Comparison of ENCODE assay signal across 22 mouse cellular contexts in the genomic region with DNA sequence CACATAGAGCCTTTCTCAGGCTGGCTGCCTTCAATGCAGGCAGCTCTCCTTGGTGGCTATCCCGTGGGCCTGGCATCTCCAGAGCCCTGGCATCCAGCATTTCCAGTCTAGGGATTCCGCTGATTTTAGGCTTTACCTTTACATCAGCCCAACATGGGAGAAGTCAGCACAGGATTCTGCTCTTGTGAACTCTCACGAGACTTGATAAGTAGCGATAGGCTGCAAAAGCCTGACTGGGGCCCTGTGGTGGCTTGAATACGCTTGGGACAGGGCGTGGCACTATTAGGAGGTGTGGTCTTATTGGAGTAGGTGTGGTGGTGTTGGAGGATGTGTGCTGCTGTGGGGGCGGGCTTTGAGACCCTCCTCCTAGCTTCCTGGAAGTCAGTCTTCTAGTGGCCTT.
DNase-seq lines count a peak whose midpoint lies in the region; ATAC-seq and TF ChIP-seq lines count a peak whose summit lies in the region.
"Had no signal": no experiment of that assay in that cellular context is flagged by ENCODE, and none has a peak within 500 bp of the region (broad histone marks: within the 10 kb centered on the region; RNA-seq: fewer than 3 reads in every experiment).

No protein-coding gene starts in this region.

- H3K4me3 ChIP-seq in stomach, embryonic 14.5 days (ENCODE audit: low read depth, low read length): no peak overlapping the region
- no peak overlapping the region for H3K4me3 ChIP-seq in stomach, postnatal 0 days (ENCODE audit: low read depth, low read length)
- H3K4me3 ChIP-seq in liver, embryonic 16.5 days (ENCODE audit: low read depth, low read length): no peak overlapping the region
- H3K4me3 ChIP-seq in midbrain, embryonic 16.5 days (ENCODE audit: low read depth, low read length): no peak overlapping the region
- H3K4me3 ChIP-seq in kidney, embryonic 15.5 days (replicated peaks): no peak overlapping the region
- H3K4me3 ChIP-seq: embryonic facial prominence, embryonic 12.5 days; heart, adult 2 months; hindbrain, embryonic 12.5 days; limb, embryonic 15.5 days; midbrain, embryonic 12.5 days had no signal

- no peak for TF ChIP-seq EP300 in stomach, postnatal 0 days (optimal IDR thresholded peaks at IDR 0.05)

- DNase-seq in stomach, postnatal 0 days (ENCODE audit: low spot score): no peak
- peak; percentile 64 for DNase-seq in liver
- no peak for DNase-seq in layer of hippocampus, adult 9-11 months
- no peak for DNase-seq in spleen, postnatal 10 days (ENCODE audit: low spot score in 2 of 2)
- DNase-seq: adrenal gland, postnatal 36 days; cerebellum, adult 11-12 months; cerebellum, postnatal 25 days; gastrocnemius, postnatal 36 days; retina, postnatal 1 day; right cerebral cortex, postnatal 25 days; spleen, adult 18-20 months; thymus, postnatal 36 days had no signal

- 79% methylated on average over 7 of the region's 7 CpGs for WGBS in stomach, embryonic 14.5 days
- 63% methylated on average over 7 of the region's 7 CpGs for WGBS in stomach, postnatal 0 days
- WGBS in liver, embryonic 16.5 days (ENCODE audit: insufficient replicate concordance): 36% methylated on average over 7 of the region's 7 CpGs
- WGBS in midbrain, embryonic 16.5 days: 91% methylated on average over 7 of the region's 7 CpGs
- WGBS in kidney, embryonic 15.5 days: 77% methylated on average over 7 of the region's 7 CpGs

- no peaks in the 10 kb centered on the region for H3K36me3 ChIP-seq in stomach, embryonic 14.5 days (ENCODE audit: control insufficient read depth, insufficient read depth, low read length)
- no peaks in the 10 kb centered on the region for H3K36me3 ChIP-seq in stomach, postnatal 0 days (ENCODE audit: control insufficient read depth, insufficient read depth, low read length)
- H3K36me3 ChIP-seq in liver, embryonic 16.5 days (ENCODE audit: control insufficient read depth, insufficient read depth): no peaks in the 10 kb centered on the region
- H3K36me3 ChIP-seq in midbrain, embryonic 16.5 days (ENCODE audit: control insufficient read depth, insufficient read depth, low read length): no peaks in the 10 kb centered on the region
- no peaks in the 10 kb centered on the region for H3K36me3 ChIP-seq in kidney, embryonic 15.5 days
- H3K36me3 ChIP-seq: embryonic facial prominence, embryonic 12.5 days; hindbrain, embryonic 12.5 days; limb, embryonic 15.5 days; midbrain, embryonic 12.5 days had no signal

- H3K4me2 ChIP-seq in stomach, embryonic 14.5 days (replicated peaks; ENCODE audit: low read depth, low read length): no peak overlapping the region
- no peak overlapping the region for H3K4me2 ChIP-seq in stomach, postnatal 0 days (replicated peaks; ENCODE audit: low read depth)
- H3K4me2 ChIP-seq in liver, embryonic 16.5 days (ENCODE audit: low read depth, low read length): no peak overlapping the region
- H3K4me2 ChIP-seq in midbrain, embryonic 16.5 days (ENCODE audit: low read length): no peak overlapping the region
- H3K4me2 ChIP-seq in kidney, embryonic 15.5 days: no peak overlapping the region
- H3K4me2 ChIP-seq: embryonic facial prominence, embryonic 12.5 days; hindbrain, embryonic 12.5 days; limb, embryonic 15.5 days; midbrain, embryonic 12.5 days had no signal

- H3K9me3 ChIP-seq in stomach, embryonic 14.5 days (ENCODE audit: control insufficient read depth, low read depth, low read length): no peaks in the 10 kb centered on the region
- H3K9me3 ChIP-seq in stomach, postnatal 0 days (ENCODE audit: control insufficient read depth, low read length): no peaks in the 10 kb centered on the region
- no peaks in the 10 kb centered on the region for H3K9me3 ChIP-seq in liver, embryonic 16.5 days (replicated peaks; ENCODE audit: control insufficient read depth, low read length)
- H3K9me3 ChIP-seq in midbrain, embryonic 16.5 days (replicated peaks; ENCODE audit: control insufficient read depth, low read length, poor library complexity, severe bottlenecking): no peaks in the 10 kb centered on the region
- no peaks in the 10 kb centered on the region for H3K9me3 ChIP-seq in kidney, embryonic 15.5 days (replicated peaks)
- H3K9me3 ChIP-seq: embryonic facial prominence, embryonic 12.5 days; hindbrain, embryonic 12.5 days; limb, embryonic 15.5 days; midbrain, embryonic 12.5 days had no signal

- no peaks in the 10 kb centered on the region for H3K27me3 ChIP-seq in stomach, embryonic 14.5 days (ENCODE audit: control insufficient read depth, insufficient read depth, low read length)
- H3K27me3 ChIP-seq in stomach, postnatal 0 days (ENCODE audit: control insufficient read depth, insufficient read depth, low read length): no peaks in the 10 kb centered on the region
- no peaks in the 10 kb centered on the region for H3K27me3 ChIP-seq in liver, embryonic 16.5 days (ENCODE audit: control insufficient read depth, insufficient read depth, low read depth, low read length)
- H3K27me3 ChIP-seq in midbrain, embryonic 16.5 days (ENCODE audit: control insufficient read depth, insufficient read depth, low read depth, low read length): no peaks in the 10 kb centered on the region
- 0 out of 2 replicates have a peak, but pooled peaks cover 4% of the 10 kb centered on the region for H3K27me3 ChIP-seq in kidney, embryonic 15.5 days

- 0 out of 2 replicates have a peak, but pooled peaks have one; percentile 39 for ATAC-seq in stomach, embryonic 14.5 days (ENCODE audit: insufficient number of reproducible peaks, insufficient read depth, low FRiP score, low read depth)
- no peak for ATAC-seq in stomach, postnatal 0 days (ENCODE audit: low FRiP score, low TSS enrichment)
- ATAC-seq in liver, embryonic 16.5 days (ENCODE audit: low read depth): peak; percentile 19; the same call in 1 of the 2 replicates
- ATAC-seq in midbrain, embryonic 16.5 days: no peak
- no peak for ATAC-seq in kidney, embryonic 15.5 days (replicated peaks; ENCODE audit: low FRiP score)
- ATAC-seq: intestine, postnatal 0 days had no signal

- no peak overlapping the region for H3K27ac ChIP-seq in stomach, embryonic 14.5 days (ENCODE audit: low read length)
- no peak overlapping the region for H3K27ac ChIP-seq in stomach, postnatal 0 days (replicated peaks)
- no peak overlapping the region for H3K27ac ChIP-seq in liver, embryonic 16.5 days (ENCODE audit: low read length)
- no peak overlapping the region for H3K27ac ChIP-seq in midbrain, embryonic 16.5 days (ENCODE audit: low read length)
- H3K27ac ChIP-seq in kidney, embryonic 15.5 days: no peak overlapping the region
- H3K27ac ChIP-seq: embryonic facial prominence, embryonic 12.5 days; heart, adult 2 months; hindbrain, embryonic 12.5 days; limb, embryonic 15.5 days; midbrain, embryonic 12.5 days had no signal

- TF ChIP-seq CTCF in stomach, postnatal 0 days (IDR thresholded peaks at IDR 0.05; ENCODE audit: low read depth): no peak

- no peak overlapping the region for H3K9ac ChIP-seq in stomach, embryonic 14.5 days (replicated peaks; ENCODE audit: low read depth, low read length)
- H3K9ac ChIP-seq in stomach, postnatal 0 days (ENCODE audit: low read length): no peak overlapping the region
- H3K9ac ChIP-seq in liver, embryonic 16.5 days (ENCODE audit: low read depth, low read length): no peak overlapping the region
- H3K9ac ChIP-seq in midbrain, embryonic 16.5 days (ENCODE audit: low read depth, low read length): no peak overlapping the region
- H3K9ac ChIP-seq in kidney, embryonic 15.5 days: no peak overlapping the region
- H3K9ac ChIP-seq: embryonic facial prominence, embryonic 12.5 days; hindbrain, embryonic 12.5 days; limb, embryonic 15.5 days; midbrain, embryonic 12.5 days had no signal

- no peaks in the 10 kb centered on the region for H3K4me1 ChIP-seq in stomach, embryonic 14.5 days (ENCODE audit: control insufficient read depth, insufficient read depth, low read length)
- H3K4me1 ChIP-seq in stomach, postnatal 0 days (replicated peaks; ENCODE audit: control insufficient read depth, insufficient read depth): no peaks in the 10 kb centered on the region
- H3K4me1 ChIP-seq in liver, embryonic 16.5 days (ENCODE audit: control insufficient read depth, low read depth, low read length): peaks cover 4% of the 10 kb centered on the region
- H3K4me1 ChIP-seq in midbrain, embryonic 16.5 days (ENCODE audit: control insufficient read depth, insufficient read depth, low read length): no peaks in the 10 kb centered on the region
- peaks cover 3% of the 10 kb centered on the region for H3K4me1 ChIP-seq in kidney, embryonic 15.5 days
- H3K4me1 ChIP-seq: embryonic facial prominence, embryonic 12.5 days; midbrain, embryonic 12.5 days had no signal

Comparison
In these comparisons a context has a peak if more than half of its experiments do, and no peak if none do; other contexts are left out.
1. ATAC-seq: peak in stomach, embryonic 14.5 days (single experiment) and liver, embryonic 16.5 days (single experiment); none in stomach, postnatal 0 days (single experiment), midbrain, embryonic 16.5 days (single experiment) and kidney, embryonic 15.5 days (single experiment).